Mouse (Mus musculus) cerebellum, adult 8-10 months (tissue): ENCODE measurements at regions not wholly inside any gene's neighbourhood (a gene's known extent, or its start where the extent isn't known, plus 50 kb on each side); places are given as distances from the start of the nearest gene placed in this dataset.
A peak's percentile ranks its signal among the peaks of the same experiment; 100 is the strongest.

Experiments used
- DNase-seq: peaks from one replicate; pipeline ENCODE4 v3.0.0; 2022

DNA sequence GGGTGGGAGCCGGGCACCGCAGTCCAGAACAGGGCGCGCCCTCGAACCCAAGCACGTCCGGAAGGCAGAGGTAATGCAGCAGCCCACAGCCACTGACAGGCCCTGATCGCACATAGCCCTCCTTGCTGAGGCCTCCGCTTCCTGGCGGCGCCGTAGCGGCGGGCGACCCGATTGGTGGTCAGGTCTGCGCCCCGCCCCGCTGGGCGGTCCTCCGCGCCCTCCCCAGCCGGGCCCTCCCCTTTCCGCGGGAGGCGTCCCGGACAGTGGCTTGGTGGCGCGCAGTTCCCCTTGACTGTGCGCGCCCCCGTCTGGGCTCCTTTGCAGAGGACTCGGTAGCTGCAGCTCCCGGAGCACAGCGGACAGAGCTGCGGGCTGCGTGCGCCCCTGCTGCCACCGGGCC, 375.5 kb upstream of the Asap2 start:
- peak; percentile 2 for DNase-seq
